ENCODE assay signal across 16 mouse cellular contexts in the genomic region with DNA sequence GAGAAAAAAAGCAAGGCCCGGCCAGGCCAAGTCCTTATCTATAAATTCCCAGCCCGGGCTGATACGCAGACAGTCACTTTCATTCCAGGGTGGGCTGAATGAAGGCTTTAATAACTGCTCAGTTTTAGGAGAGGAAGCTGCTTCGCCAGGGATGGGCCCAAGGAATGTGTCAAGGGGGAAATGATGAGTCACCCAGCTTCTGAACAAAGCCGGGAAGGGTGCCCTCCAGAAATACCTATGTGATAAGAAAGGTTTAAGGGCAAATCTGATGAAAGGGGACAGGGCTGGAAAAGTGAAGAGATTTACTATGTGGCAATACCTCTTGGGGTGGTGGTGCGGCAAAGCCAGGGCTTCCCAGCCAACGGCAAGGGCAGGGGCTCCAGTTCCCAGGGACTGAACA.
A peak's percentile ranks its signal among the peaks of the same experiment; 100 is the strongest.
DNase-seq lines count a peak whose midpoint lies in the region; ATAC-seq lines count a peak whose summit lies in the region.
"Had no signal": no experiment of that assay in that cellular context is flagged by ENCODE, and none has a peak within 500 bp of the region (broad histone marks: within the 10 kb centered on the region; RNA-seq: fewer than 3 reads in every experiment).

No protein-coding gene starts in this region.

- peaks cover 19% of the 10 kb centered on the region for H3K4me1 ChIP-seq in midbrain, embryonic 14.5 days (ENCODE audit: control insufficient read depth, insufficient read depth, low read length)
- peaks cover 8% of the 10 kb centered on the region for H3K4me1 ChIP-seq in midbrain, embryonic 11.5 days (ENCODE audit: control insufficient read depth, insufficient read depth, low read length)
- peaks cover 9% of the 10 kb centered on the region for H3K4me1 ChIP-seq in heart, embryonic 16.5 days (ENCODE audit: control insufficient read depth, insufficient read depth, low read length)
- H3K4me1 ChIP-seq in kidney, embryonic 14.5 days (ENCODE audit: control insufficient read depth, insufficient read depth, low read length): no peaks in the 10 kb centered on the region

- ATAC-seq in midbrain, embryonic 14.5 days (ENCODE audit: low FRiP score, low TSS enrichment): no peak
- ATAC-seq in midbrain, embryonic 11.5 days (ENCODE audit: low FRiP score): no peak
- no peak for ATAC-seq in heart, embryonic 16.5 days (replicated peaks; ENCODE audit: extremely low read depth, insufficient read depth, low FRiP score)
- ATAC-seq in kidney, embryonic 14.5 days (ENCODE audit: low FRiP score, low TSS enrichment): no peak
- ATAC-seq: forebrain, embryonic 13.5 days had no signal

- 54% methylated on average over 7 of the region's 7 CpGs for WGBS in midbrain, embryonic 14.5 days
- WGBS in midbrain, embryonic 11.5 days: 59% methylated on average over 7 of the region's 7 CpGs
- WGBS in heart, embryonic 16.5 days: 9% methylated on average over 7 of the region's 7 CpGs
- WGBS in kidney, embryonic 14.5 days: 47% methylated on average over 7 of the region's 7 CpGs

- DNase-seq in adrenal gland, postnatal 14 days: peak; percentile 6
- DNase-seq in adrenal gland, adult 8-10 months: no peak
- DNase-seq in midbrain, embryonic 14.5 days: no peak
- DNase-seq in midbrain, embryonic 11.5 days (ENCODE audit: low spot score, missing footprints): no peak
- DNase-seq in lung, postnatal 4 days: peak; percentile 9 to 35
- DNase-seq in embryo, embryonic 10 days (ENCODE audit: low spot score): no peak
- DNase-seq: B cell, adult 2 months; cerebellum, postnatal 14 days had no signal

- H3K27ac ChIP-seq in midbrain, embryonic 14.5 days (replicated peaks; ENCODE audit: low read depth, low read length): 0 out of 2 replicates have a peak overlapping the region, but pooled peaks have one; percentile 13
- no peak overlapping the region for H3K27ac ChIP-seq in midbrain, embryonic 11.5 days (ENCODE audit: low read depth, low read length)
- no peak overlapping the region for H3K27ac ChIP-seq in heart, embryonic 16.5 days (ENCODE audit: low read length)
- H3K27ac ChIP-seq in kidney, embryonic 14.5 days (ENCODE audit: low read depth, low read length): no peak overlapping the region
- H3K27ac ChIP-seq: embryonic facial prominence, embryonic 12.5 days; forebrain, embryonic 13.5 days; heart, embryonic 15.5 days; kidney, postnatal 0 days had no signal

- H3K4me3 ChIP-seq in midbrain, embryonic 14.5 days (replicated peaks; ENCODE audit: low read depth, low read length): no peak overlapping the region
- H3K4me3 ChIP-seq in midbrain, embryonic 11.5 days (ENCODE audit: low read depth, low read length): no peak overlapping the region
- no peak overlapping the region for H3K4me3 ChIP-seq in heart, embryonic 16.5 days (ENCODE audit: low read length)
- H3K4me3 ChIP-seq in kidney, embryonic 14.5 days (ENCODE audit: low read length): no peak overlapping the region
- H3K4me3 ChIP-seq: embryonic facial prominence, embryonic 12.5 days; forebrain, embryonic 13.5 days; heart, embryonic 15.5 days had no signal

- H3K9ac ChIP-seq in midbrain, embryonic 14.5 days (replicated peaks; ENCODE audit: low read length): no peak overlapping the region
- H3K9ac ChIP-seq in midbrain, embryonic 11.5 days (ENCODE audit: low read length): no peak overlapping the region
- no peak overlapping the region; the same call in 1 of the 2 replicates for H3K9ac ChIP-seq in heart, embryonic 16.5 days (ENCODE audit: low read length)
- H3K9ac ChIP-seq in kidney, embryonic 14.5 days (ENCODE audit: low read depth, low read length): no peak overlapping the region
- H3K9ac ChIP-seq: embryonic facial prominence, embryonic 12.5 days; forebrain, embryonic 13.5 days; heart, embryonic 15.5 days had no signal

- no peaks in the 10 kb centered on the region for H3K27me3 ChIP-seq in midbrain, embryonic 14.5 days (ENCODE audit: control insufficient read depth, insufficient read depth, low read length)
- no peaks in the 10 kb centered on the region for H3K27me3 ChIP-seq in midbrain, embryonic 11.5 days (ENCODE audit: control insufficient read depth, insufficient read depth, low read length)
- no peaks in the 10 kb centered on the region for H3K27me3 ChIP-seq in heart, embryonic 16.5 days (ENCODE audit: control insufficient read depth, insufficient read depth, low read length)
- no peaks in the 10 kb centered on the region for H3K27me3 ChIP-seq in kidney, embryonic 14.5 days (ENCODE audit: control insufficient read depth, insufficient read depth, low read length)
- H3K27me3 ChIP-seq: embryonic facial prominence, embryonic 12.5 days; forebrain, embryonic 13.5 days; heart, embryonic 15.5 days had no signal

- H3K4me2 ChIP-seq in midbrain, embryonic 14.5 days (ENCODE audit: low read length): no peak overlapping the region
- H3K4me2 ChIP-seq in midbrain, embryonic 11.5 days: no peak overlapping the region
- H3K4me2 ChIP-seq in heart, embryonic 16.5 days (ENCODE audit: low read depth, low read length): 0 out of 2 replicates have a peak overlapping the region, but pooled peaks have one; percentile 2
- H3K4me2 ChIP-seq in kidney, embryonic 14.5 days (replicated peaks; ENCODE audit: low read depth, low read length): no peak overlapping the region
- H3K4me2 ChIP-seq: embryonic facial prominence, embryonic 12.5 days; forebrain, embryonic 13.5 days; heart, embryonic 15.5 days; liver, embryonic 11.5 days had no signal

- no peaks in the 10 kb centered on the region for H3K36me3 ChIP-seq in midbrain, embryonic 14.5 days (ENCODE audit: control insufficient read depth, insufficient read depth, low read length)
- H3K36me3 ChIP-seq in midbrain, embryonic 11.5 days (ENCODE audit: control insufficient read depth, insufficient read depth, low read length): no peaks in the 10 kb centered on the region
- no peaks in the 10 kb centered on the region for H3K36me3 ChIP-seq in heart, embryonic 16.5 days (ENCODE audit: control insufficient read depth, insufficient read depth)
- H3K36me3 ChIP-seq in kidney, embryonic 14.5 days (ENCODE audit: control insufficient read depth, insufficient read depth, low read length): no peaks in the 10 kb centered on the region
- H3K36me3 ChIP-seq: embryonic facial prominence, embryonic 12.5 days; G1E; heart, embryonic 15.5 days had no signal

- H3K9me3 ChIP-seq in midbrain, embryonic 14.5 days (ENCODE audit: control insufficient read depth, low read length): no peaks in the 10 kb centered on the region
- H3K9me3 ChIP-seq in midbrain, embryonic 11.5 days (ENCODE audit: control insufficient read depth, low read length): no peaks in the 10 kb centered on the region
- no peaks in the 10 kb centered on the region for H3K9me3 ChIP-seq in heart, embryonic 16.5 days (replicated peaks; ENCODE audit: control insufficient read depth, low read length)
- H3K9me3 ChIP-seq in kidney, embryonic 14.5 days (ENCODE audit: control insufficient read depth, low read length): no peaks in the 10 kb centered on the region
- H3K9me3 ChIP-seq: embryonic facial prominence, embryonic 12.5 days; forebrain, embryonic 13.5 days; G1E; heart, embryonic 15.5 days had no signal

Comparison
In these comparisons a context has a peak if more than half of its experiments do, and no peak if none do; other contexts are left out.
1. DNase-seq: peak in adrenal gland, postnatal 14 days (single experiment) and lung, postnatal 4 days (2 of 2); none in adrenal gland, adult 8-10 months (single experiment), midbrain, embryonic 14.5 days (single experiment), midbrain, embryonic 11.5 days (single experiment) and embryo, embryonic 10 days (single experiment).